Mouse (Mus musculus) thymus, postnatal 0 days (tissue): ENCODE data around the gene Exosc10. TPM values are rescaled to one million over a fixed set of nuclear protein-coding genes. Genes with fewer than 3 reads are reported as not detected.

ENCODE experiments used
- DNase-seq: peaks from one replicate; pipeline ENCODE4 v3.0.0-alpha.2; 2015; ENCODE audit warnings: low spot score
- polyA plus RNA-seq: library from polyadenylated mRNA; unstranded; fragments of >200 nt; fragmentation: Nextera tagmentation; extraction: Ambion mirVana; gene quantifications from 2 replicates; pipeline ENCODE4 v1.2.1, GENCODE M21; 2015

Exosc10 gene
- polyA plus RNA-seq, 1 experiment from 2014 or later, result 73.1 TPM

GRCm38 (mm10) chr4:148570693-148571295 is 12.6 kb downstream of the Exosc10 start:
- DNase-seq, result no peak

GRCm38 (mm10) chr4:148573222-148573621 is 15.0 kb downstream of the Exosc10 start:
- no peak for DNase-seq

DNA sequence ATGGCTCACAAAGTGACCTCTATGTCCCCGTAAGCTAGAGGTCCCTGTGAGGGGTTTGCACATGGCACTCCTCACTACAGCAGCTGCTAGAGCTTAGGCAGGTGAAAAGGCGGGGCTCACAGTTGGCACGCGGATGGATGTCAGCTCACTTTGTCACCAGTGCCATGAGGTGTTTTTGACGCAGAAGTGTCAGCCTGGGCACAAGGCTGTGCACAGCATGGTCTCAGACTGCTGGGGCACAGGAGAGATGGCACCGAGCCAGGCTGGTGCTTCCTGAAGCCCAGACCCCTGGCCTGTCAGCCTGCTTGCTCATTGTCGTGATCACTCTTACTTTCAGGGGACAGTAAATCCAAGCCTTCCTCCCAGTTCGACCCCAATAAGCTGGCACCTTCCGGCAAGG is 22.5 kb downstream of the Exosc10 start:
- no peak for DNase-seq

DNA sequence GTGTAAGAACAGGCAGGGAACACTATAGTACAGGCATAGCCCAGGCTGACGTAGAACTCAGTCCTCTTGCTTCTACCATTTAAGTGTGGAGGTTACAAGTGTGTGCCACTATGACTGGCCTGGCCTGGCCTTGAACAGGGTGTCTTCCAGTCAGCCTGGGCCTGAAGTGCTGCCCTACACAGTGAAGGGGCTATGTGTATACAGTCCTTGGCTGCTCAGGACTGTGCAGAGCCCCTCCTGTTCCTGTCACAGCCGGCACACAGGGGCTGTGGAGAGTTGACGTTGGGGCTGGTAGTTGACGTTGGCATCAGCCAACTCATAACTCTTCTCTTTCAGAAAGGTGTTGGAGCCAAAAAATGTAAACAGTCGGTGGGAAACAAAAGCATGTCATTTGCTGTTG is 23.2 kb downstream of the Exosc10 start:
- no peak for DNase-seq

DNA sequence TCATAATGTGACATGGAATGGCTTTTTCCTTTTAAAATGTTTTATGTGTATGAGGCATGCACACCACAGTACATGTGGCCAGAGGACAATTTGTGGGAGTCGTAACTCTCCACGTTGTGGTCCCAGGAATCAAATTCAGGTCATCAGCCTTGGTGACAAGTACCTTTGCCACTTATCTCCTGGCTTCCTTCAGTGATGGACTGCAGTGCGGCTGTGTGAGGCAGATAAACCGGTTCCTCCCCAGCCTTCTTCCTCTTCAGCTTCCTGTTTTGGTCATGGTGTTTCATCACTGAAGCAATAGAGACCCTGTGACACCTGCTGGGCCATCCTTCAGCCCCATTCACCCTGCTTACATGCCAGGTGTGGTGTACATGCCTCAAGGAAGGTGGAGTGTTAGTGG is 25.0 kb downstream of the Exosc10 start:
- no peak for DNase-seq

DNA sequence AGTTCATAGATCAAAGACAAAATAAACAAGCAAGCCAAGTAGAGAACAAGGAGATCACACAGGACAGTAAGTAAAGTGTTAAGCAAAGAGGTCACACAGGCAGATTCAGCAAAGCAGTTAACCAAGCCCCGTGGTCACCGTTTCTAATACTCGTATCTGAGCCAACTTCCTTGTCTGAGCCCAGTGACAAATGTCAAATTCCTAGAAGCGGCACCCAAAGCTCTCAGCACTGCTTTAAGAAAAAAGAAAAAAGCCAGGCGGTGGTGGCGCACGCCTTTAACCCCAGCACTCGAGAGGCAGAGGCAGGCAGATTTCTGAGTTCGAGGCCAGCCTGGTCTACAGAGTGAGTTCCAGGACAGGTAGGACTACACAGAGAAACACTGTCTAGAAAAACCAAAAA is 28.4 kb downstream of the Exosc10 start:
- no peak for DNase-seq

GRCm38 (mm10) chr4:148588793-148589192 is 30.6 kb downstream of the Exosc10 start:
- no peak for DNase-seq

- DNase-seq, result no peak
Measured at GRCm38 (mm10) chr4:148589565-148589964, 31.3 kb downstream of the Exosc10 start.

DNA sequence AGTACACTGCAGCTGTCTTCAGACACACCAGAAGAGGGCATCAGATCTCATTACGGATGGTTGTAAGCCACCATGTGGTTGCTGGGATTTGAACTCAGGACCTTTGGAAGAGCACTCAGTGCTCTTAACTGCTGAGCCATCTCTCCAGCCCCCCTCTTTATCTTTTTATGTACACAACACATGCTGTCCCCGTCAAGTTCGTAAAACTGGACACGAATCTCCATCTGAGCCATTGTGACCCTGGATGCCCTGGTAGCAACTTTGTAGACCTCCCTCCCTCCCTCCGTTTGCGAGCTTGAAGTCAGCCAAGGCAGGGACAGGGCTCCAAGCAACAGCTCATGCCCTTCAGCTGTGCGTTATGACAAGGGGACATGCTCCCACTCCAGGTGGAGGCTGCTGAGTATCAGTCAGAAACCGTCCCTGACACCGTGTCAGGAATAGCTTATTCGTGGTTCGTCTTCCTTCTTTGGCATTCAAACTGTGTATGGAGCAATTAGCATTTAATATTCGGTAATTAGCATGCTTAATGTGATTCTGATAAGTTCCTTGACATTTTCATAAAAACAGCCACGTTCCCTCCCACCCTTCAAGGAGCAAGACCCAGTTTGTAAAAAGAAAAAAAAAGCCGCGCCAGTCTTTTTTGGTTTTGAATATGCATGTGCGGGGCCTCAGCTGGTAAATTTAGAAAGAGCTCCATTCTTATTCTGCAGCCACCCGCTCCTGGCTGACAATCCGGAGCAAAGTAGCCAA is 32.4 kb downstream of the Exosc10 start:
- DNase-seq, result peak; percentile 21

DNA sequence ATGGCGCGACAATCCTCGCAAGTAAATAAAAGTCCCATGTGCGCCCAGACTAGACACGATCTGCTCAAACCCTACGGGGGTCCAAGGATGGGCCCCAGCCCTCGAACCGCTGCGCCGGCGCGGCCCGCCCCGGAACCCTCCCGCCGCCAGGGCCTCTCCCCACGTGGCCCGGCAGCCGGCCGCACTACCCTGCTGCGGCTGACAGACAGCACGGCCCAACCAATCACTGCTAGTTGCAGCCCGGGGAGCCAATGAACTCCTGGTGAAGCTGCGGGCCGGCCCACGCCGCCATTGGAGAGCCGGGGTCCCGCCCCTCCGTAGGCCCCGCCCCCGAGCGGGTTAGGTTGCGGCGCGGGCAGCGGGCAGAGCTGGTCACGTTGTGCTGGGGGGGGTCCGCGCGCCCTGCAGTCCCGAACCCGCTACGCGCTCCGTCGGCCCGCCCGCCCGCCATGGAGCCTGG is 33.0 kb downstream of the Exosc10 start, which contains the start of gene Srm:
Srm (plus strand) TSS at position 333 of the 460 bp plus-strand sequence.
- peak; percentile 96 for DNase-seq

- peak; percentile 28 for DNase-seq
Measured at GRCm38 (mm10) chr4:148591637-148592380, 33.6 kb downstream of the Exosc10 start.

DNA sequence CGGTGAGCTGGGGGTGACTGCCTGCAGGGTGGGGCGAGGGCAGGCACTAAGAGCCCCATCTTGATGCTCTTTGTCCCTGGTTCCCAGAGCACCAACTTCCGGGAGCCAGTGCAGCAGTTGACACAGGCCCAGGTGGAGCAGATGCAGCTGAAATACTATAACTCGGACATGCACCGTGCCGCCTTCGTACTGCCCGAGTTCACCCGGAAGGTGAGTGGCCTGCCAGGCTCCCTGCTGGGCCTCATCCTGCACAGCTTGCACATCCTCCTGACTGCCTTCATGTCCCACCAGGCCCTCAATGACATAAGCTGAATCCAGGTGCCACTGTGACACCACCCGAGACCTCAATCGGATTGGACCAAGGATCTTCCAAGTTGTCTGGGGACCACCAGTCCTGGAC is 35.8 kb downstream of the Exosc10 start:
- DNase-seq, result no peak

DNA sequence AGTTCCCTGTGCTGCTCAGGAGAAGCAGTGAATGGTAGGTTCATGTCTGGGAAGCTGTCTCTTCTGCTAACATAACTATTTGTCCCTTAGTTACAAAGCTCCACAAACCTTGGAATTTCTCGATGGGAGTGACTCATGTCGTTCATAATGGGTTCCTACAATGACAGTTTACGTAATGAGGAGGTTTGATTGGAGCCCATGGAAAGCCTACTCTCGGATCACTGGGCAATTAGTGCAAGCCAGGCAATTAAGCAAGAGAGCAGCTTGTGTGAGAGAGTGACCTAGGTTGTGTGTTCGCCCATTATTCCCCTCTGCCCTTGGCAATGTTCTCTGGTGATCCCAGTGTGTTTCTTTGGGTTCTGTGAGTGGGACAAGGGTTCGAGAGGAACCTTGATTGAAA is 37.7 kb downstream of the Exosc10 start:
- DNase-seq, result no peak

DNA sequence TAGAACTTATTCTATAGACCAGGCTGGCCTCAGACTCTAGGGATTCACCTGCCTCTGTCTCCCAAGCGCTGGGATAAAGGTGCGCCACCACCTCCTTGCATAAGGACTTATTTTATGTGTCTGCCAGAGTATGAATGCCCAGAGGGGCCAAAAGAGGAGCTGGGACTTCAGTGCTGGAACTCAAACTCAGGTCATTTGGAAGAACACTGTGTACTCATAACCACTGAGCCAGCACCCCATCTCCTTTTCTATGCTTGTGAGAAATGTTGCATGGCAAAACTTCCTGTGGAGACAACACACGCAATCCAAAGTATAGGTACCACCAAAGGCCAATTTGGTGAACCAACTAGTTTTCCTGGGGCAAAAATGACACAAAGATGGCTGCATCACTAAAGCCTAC is 38.5 kb downstream of the Exosc10 start:
- DNase-seq, result no peak

DNA sequence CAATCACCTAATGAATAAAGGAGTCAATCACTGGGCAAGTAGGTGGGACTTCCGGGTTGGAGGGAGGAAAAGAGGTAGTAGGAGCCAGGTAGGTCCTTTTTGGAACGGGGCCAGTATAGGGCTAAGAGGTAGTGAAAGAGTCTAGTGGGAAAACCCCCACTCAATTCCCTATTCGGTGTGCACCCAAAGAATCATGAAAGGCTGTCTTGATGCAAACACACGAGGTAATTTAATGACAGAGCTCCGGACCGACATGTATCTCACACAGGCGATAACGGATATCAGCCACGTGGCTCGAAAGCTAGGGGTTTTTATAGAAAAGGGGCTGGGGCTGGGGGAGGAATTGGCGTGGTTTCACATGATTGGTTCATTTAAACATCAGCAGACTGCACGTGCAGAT is 40.6 kb downstream of the Exosc10 start:
- DNase-seq, result no peak

- DNase-seq, result no peak
Measured at GRCm38 (mm10) chr4:148600316-148600715, 42.1 kb downstream of the Exosc10 start.

- DNase-seq, result no peak
Measured at GRCm38 (mm10) chr4:148601871-148602270, 43.6 kb downstream of the Exosc10 start.

DNA sequence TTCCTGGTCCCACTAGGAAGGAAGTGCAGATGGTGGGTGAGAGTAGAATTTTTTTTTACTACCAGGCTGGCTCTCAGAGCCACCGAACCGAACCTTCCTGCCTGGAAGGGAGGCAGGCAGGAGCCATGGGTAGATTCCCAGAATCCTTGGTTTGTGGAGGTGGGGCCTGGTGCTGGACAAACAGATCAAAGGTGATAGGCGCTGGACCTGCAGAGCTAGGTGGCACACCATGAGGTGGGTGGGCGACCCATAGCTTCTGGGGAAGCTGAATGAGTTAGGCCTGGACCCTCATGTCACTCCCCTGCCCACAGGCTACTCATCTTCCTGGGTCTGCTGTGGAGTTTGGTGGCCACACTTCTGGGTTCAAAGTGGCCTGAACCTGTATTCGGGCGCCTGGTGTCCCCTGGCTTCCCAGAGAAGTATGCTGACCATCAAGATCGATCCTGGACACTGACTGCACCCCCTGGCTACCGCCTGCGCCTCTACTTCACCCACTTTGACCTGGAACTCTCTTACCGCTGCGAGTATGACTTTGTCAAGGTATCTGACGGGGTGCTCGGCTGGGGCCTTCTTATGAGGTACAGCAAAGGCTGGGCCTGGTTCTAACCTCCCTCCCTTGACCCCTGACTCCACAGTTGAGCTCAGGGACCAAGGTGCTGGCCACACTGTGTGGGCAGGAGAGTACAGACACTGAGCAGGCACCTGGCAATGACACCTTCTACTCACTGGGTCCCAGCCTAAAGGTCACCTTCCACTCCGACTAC is 44.3 kb downstream of the Exosc10 start, which contains the start of gene Masp2:
Masp2 (plus strand) TSS at position 198 of the 764 bp plus-strand sequence.
- DNase-seq, result no peak

GRCm38 (mm10) chr4:148603376-148604139 is 45.3 kb downstream of the Exosc10 start:
- no peak for DNase-seq

DNA sequence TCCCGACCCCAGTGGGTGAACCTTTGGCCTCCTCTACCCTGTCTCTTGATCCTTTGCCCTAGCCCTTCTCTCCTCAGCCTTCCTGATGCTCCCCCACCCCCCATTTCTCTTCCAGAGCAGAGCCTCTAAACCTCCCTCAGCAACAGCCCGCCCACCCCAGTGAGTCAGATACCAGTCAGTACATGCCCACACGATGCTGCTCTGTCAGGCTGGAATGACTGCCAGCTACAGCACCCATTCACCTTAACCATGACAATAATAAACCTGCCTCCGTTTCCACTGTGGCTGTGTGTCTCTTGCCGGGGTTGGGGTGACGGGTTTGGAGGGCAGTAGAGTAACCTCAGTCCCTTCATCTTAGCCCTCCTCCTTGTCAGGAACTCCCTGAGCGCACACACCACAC is 45.9 kb downstream of the Exosc10 start:
- DNase-seq, result no peak
